Mouse (Mus musculus) kidney, postnatal 14 days (tissue): ENCODE data around the gene Vps13a.
"Not testable (repeated sequence)": the region's sequence is repeated elsewhere in the genome, so short reads cannot be mapped to it uniquely, and the experiment has no call there.

Experiments used
- DNase-seq: peaks from one replicate; pipeline ENCODE4 v3.0.0; 2022; ENCODE audit warnings: mixed read lengths

Vps13a gene

GRCm38 (mm10) chr19:16780790-16781384, at the start of gene Vps13a:
Gene Vps13a (minus strand): TSS chr19:16780933.
- DNase-seq = peak; percentile 95

GRCm38 (mm10) chr19:16827657-16828056, 46.9 kb upstream of the Vps13a start:
- DNase-seq = no peak

GRCm38 (mm10) chr19:16825228-16825627, 44.5 kb upstream of the Vps13a start:
- DNase-seq = no peak

- DNase-seq = no peak
Measured at GRCm38 (mm10) chr19:16814848-16815247, 34.1 kb upstream of the Vps13a start.

GRCm38 (mm10) chr19:16813306-16813705, 32.6 kb upstream of the Vps13a start:
- no peak for DNase-seq

GRCm38 (mm10) chr19:16812072-16812608, 31.4 kb upstream of the Vps13a start:
- no peak for DNase-seq

- no peak for DNase-seq
Measured at GRCm38 (mm10) chr19:16805102-16805501, 24.4 kb upstream of the Vps13a start.

GRCm38 (mm10) chr19:16804578-16804977, 23.8 kb upstream of the Vps13a start:
- DNase-seq = no peak

GRCm38 (mm10) chr19:16802707-16803106, 22.0 kb upstream of the Vps13a start:
- peak; percentile 47 for DNase-seq

- no peak for DNase-seq
Measured at GRCm38 (mm10) chr19:16802123-16802522, 21.4 kb upstream of the Vps13a start.

GRCm38 (mm10) chr19:16797923-16798322, 17.2 kb upstream of the Vps13a start:
- DNase-seq = no peak

GRCm38 (mm10) chr19:16794486-16794885, 13.8 kb upstream of the Vps13a start:
- not testable (repeated sequence) for DNase-seq

GRCm38 (mm10) chr19:16789930-16790329, 9.2 kb upstream of the Vps13a start:
- DNase-seq = no peak

GRCm38 (mm10) chr19:16784879-16785278, 4.1 kb upstream of the Vps13a start:
- no peak for DNase-seq

- no peak for DNase-seq
Measured at GRCm38 (mm10) chr19:16781406-16782019, 780 bp upstream of the Vps13a start.

- DNase-seq = peak; percentile 75
Measured at GRCm38 (mm10) chr19:16780251-16780783, 416 bp downstream of the Vps13a start.

- no peak for DNase-seq
Measured at GRCm38 (mm10) chr19:16779786-16780185, 947 bp downstream of the Vps13a start.

GRCm38 (mm10) chr19:16779281-16779680, 1.5 kb downstream of the Vps13a start:
- DNase-seq = peak; percentile 19

GRCm38 (mm10) chr19:16778578-16778977, 2.2 kb downstream of the Vps13a start:
- no peak for DNase-seq

GRCm38 (mm10) chr19:16777901-16778300, 2.8 kb downstream of the Vps13a start:
- DNase-seq = no peak

- DNase-seq = not testable (repeated sequence)
Measured at GRCm38 (mm10) chr19:16777391-16777790, 3.3 kb downstream of the Vps13a start.

- DNase-seq = peak; percentile 12
Measured at GRCm38 (mm10) chr19:16773237-16774016, 7.3 kb downstream of the Vps13a start.

- no peak for DNase-seq
Measured at GRCm38 (mm10) chr19:16767407-16767806, 13.3 kb downstream of the Vps13a start.
